Mouse (Mus musculus): ENCODE measurements around the gene Sgsh. TPM values are rescaled to one million over a fixed set of nuclear protein-coding genes. Genes with fewer than 3 reads are reported as not detected.

The Sgsh gene
- total and polyA plus RNA-seq, 2 experiments: 2.1 to 11.9 TPM

GRCm38 (mm10) chr11:119395394-119395793 is 40.1 kb upstream of the Sgsh start:
- 64% methylated on average over 7 of the region's 7 CpGs for WGBS
- Histone ChIP-seq H3K4me3 (ENCODE audit: insufficient read depth, low read depth, low read length) (no peak overlapping the region), H3K27me3 (ENCODE audit: control insufficient read depth, insufficient read depth, low read length) (no peaks in the 10 kb centered on the region), H3K9ac (ENCODE audit: low read depth, low read length) (peak overlapping the region; percentile 30), H3K27ac (replicated peaks; ENCODE audit: insufficient read depth, low read depth, low read length) (no peak overlapping the region), H3K4me1 (ENCODE audit: control insufficient read depth, insufficient read depth, low read length) (peaks cover 25% of the 10 kb centered on the region), H3K36me3 (ENCODE audit: control insufficient read depth, insufficient read depth, low read length) (peaks cover 6% of the 10 kb centered on the region; the same call in 1 of the 2 replicates), H3K79me2 (ENCODE audit: control insufficient read depth, insufficient read depth, low read length) (peaks cover 25% of the 10 kb centered on the region; the same call in 1 of the 2 replicates)
- DNase-seq (ENCODE audit: extremely low read depth, low read depth, low spot score): no peak
- TF ChIP-seq CTCF (IDR thresholded peaks at IDR 0.05; ENCODE audit: low read depth, low read length) (no peak), POLR2A (IDR thresholded peaks at IDR 0.05; ENCODE audit: extremely low read depth, insufficient read depth, low read length) (no peak)

- TF ChIP-seq CTCF (IDR thresholded peaks at IDR 0.05; ENCODE audit: low read depth, low read length) (no peak), POLR2A (IDR thresholded peaks at IDR 0.05; ENCODE audit: extremely low read depth, insufficient read depth, low read length) (no peak)
- Histone ChIP-seq H3K27ac (replicated peaks; ENCODE audit: insufficient read depth, low read depth, low read length) (no peak overlapping the region), H3K4me1 (ENCODE audit: control insufficient read depth, insufficient read depth, low read length) (peaks cover 29% of the 10 kb centered on the region), H3K4me3 (ENCODE audit: insufficient read depth, low read depth, low read length) (peak overlapping the region; percentile 54), H3K79me2 (ENCODE audit: control insufficient read depth, insufficient read depth, low read length) (peaks cover 25% of the 10 kb centered on the region; the same call in 1 of the 2 replicates), H3K36me3 (ENCODE audit: control insufficient read depth, insufficient read depth, low read length) (peaks cover 2% of the 10 kb centered on the region; the same call in 1 of the 2 replicates), H3K9ac (ENCODE audit: low read depth, low read length) (peak overlapping the region; percentile 54), H3K27me3 (ENCODE audit: control insufficient read depth, insufficient read depth, low read length) (no peaks in the 10 kb centered on the region)
- 26% methylated on average over 6 of the region's 6 CpGs for WGBS
- peak; percentile 29 for DNase-seq (ENCODE audit: extremely low read depth, low read depth, low spot score)
Observed at GRCm38 (mm10) chr11:119394210-119394609, 38.9 kb upstream of the Sgsh start.

GRCm38 (mm10) chr11:119393483-119393804 is 38.1 kb upstream of the Sgsh start:
- Histone ChIP-seq H3K79me2 (ENCODE audit: control insufficient read depth, insufficient read depth, low read length) (peaks cover 22% of the 10 kb centered on the region; the same call in 1 of the 2 replicates), H3K27ac (replicated peaks; ENCODE audit: insufficient read depth, low read depth, low read length) (peak overlapping the region; percentile 71), H3K27me3 (ENCODE audit: control insufficient read depth, insufficient read depth, low read length) (no peaks in the 10 kb centered on the region), H3K4me1 (ENCODE audit: control insufficient read depth, insufficient read depth, low read length) (peaks cover 29% of the 10 kb centered on the region), H3K4me3 (ENCODE audit: insufficient read depth, low read depth, low read length) (peak overlapping the region; percentile 63), H3K36me3 (ENCODE audit: control insufficient read depth, insufficient read depth, low read length) (peaks cover 2% of the 10 kb centered on the region; the same call in 1 of the 2 replicates), H3K9ac (ENCODE audit: low read depth, low read length) (peak overlapping the region; percentile 75)
- TF ChIP-seq CTCF (IDR thresholded peaks at IDR 0.05; ENCODE audit: low read depth, low read length) (no peak), POLR2A (IDR thresholded peaks at IDR 0.05; ENCODE audit: extremely low read depth, insufficient read depth, low read length) (no peak)
- WGBS: 12% methylated on average over 7 of the region's 7 CpGs
- DNase-seq (ENCODE audit: extremely low read depth, low read depth, low spot score): no peak

- Histone ChIP-seq H3K9ac (ENCODE audit: low read depth, low read length) (peak within 1 kb of the TSS; percentile 75), H3K4me3 (ENCODE audit: insufficient read depth, low read depth, low read length) (peak within 1 kb of the TSS; percentile 63), H3K4me1 (ENCODE audit: control insufficient read depth, insufficient read depth, low read length) (peaks cover 29% of the 10 kb centered on the region), H3K79me2 (ENCODE audit: control insufficient read depth, insufficient read depth, low read length) (peaks cover 18% of the 10 kb centered on the region; the same call in 1 of the 2 replicates), H3K27me3 (ENCODE audit: control insufficient read depth, insufficient read depth, low read length) (no peaks in the 10 kb centered on the region), H3K27ac (replicated peaks; ENCODE audit: insufficient read depth, low read depth, low read length) (peak within 1 kb of the TSS; percentile 98), H3K36me3 (ENCODE audit: control insufficient read depth, insufficient read depth, low read length) (peaks cover 2% of the 10 kb centered on the region; the same call in 1 of the 2 replicates)
- TF ChIP-seq CTCF (IDR thresholded peaks at IDR 0.05; ENCODE audit: low read depth, low read length): peak; percentile 39
- peak; percentile 69 for TF ChIP-seq POLR2A (IDR thresholded peaks at IDR 0.05; ENCODE audit: extremely low read depth, insufficient read depth, low read length)
- under 1% methylated on average over 19 of the region's 19 CpGs for WGBS
- DNase-seq (ENCODE audit: extremely low read depth, low read depth, low spot score): peak; percentile 63
Observed at GRCm38 (mm10) chr11:119392800-119393482, 37.6 kb upstream of the Sgsh start, which contains the start of gene Rnf213. Rnf213 (plus strand) TSS chr11:119393100.

GRCm38 (mm10) chr11:119392001-119392614 is 36.8 kb upstream of the Sgsh start:
- 7% methylated on average over 12 of the region's 12 CpGs for WGBS
- Histone ChIP-seq H3K4me1 (ENCODE audit: control insufficient read depth, insufficient read depth, low read length) (peaks cover 29% of the 10 kb centered on the region), H3K4me3 (ENCODE audit: insufficient read depth, low read depth, low read length) (peak overlapping the region; percentile 28)

More at GRCm38 (mm10) chr11:119392001-119392614, 36.8 kb upstream of the Sgsh start:
- peak overlapping the region; percentile 98 for H3K27ac ChIP-seq (replicated peaks; ENCODE audit: insufficient read depth, low read depth, low read length)
- H3K9ac ChIP-seq (ENCODE audit: low read depth, low read length): peak overlapping the region; percentile 44
- no peaks in the 10 kb centered on the region for H3K27me3 ChIP-seq (ENCODE audit: control insufficient read depth, insufficient read depth, low read length)
- peak; percentile 65 for DNase-seq (ENCODE audit: extremely low read depth, low read depth, low spot score)
- no peaks in the 10 kb centered on the region; the same call in 1 of the 2 replicates for H3K36me3 ChIP-seq (ENCODE audit: control insufficient read depth, insufficient read depth, low read length)
- TF ChIP-seq POLR2A (IDR thresholded peaks at IDR 0.05; ENCODE audit: extremely low read depth, insufficient read depth, low read length): 0 out of 2 replicates have a peak, but pooled peaks have one; percentile 49
- TF ChIP-seq CTCF (IDR thresholded peaks at IDR 0.05; ENCODE audit: low read depth, low read length): no peak
- H3K79me2 ChIP-seq (ENCODE audit: control insufficient read depth, insufficient read depth, low read length): peaks cover 17% of the 10 kb centered on the region; the same call in 1 of the 2 replicates
